Mouse (Mus musculus) right cerebral cortex, postnatal 4 days (tissue): ENCODE measurements around the gene Gm11115.

Experiments
- DNase-seq: peaks from one replicate; pipeline ENCODE4 v3.0.0-alpha.2; 2022

Gene Gm11115

DNA sequence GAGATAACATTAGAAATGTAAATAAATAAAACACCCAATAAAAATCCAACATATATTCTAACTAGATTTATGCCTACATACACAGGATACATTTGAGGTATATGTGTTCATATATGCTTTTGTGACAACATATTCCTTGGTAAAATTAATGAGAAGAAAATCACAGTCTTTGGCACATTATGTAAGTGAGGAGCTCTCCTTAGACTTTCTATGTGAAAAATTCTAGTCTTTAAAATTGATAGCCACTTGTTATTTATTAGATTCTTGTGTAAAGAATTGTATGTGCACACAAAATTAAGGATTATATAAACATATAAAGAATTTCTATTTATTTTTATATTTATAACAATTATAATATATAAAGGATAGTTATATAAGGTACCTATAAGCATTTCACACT, at the start of gene Gm11115:
TSS of gene Gm11115 (minus strand) at position 101 of the 400 bp plus-strand sequence.
- no peak for DNase-seq

DNA sequence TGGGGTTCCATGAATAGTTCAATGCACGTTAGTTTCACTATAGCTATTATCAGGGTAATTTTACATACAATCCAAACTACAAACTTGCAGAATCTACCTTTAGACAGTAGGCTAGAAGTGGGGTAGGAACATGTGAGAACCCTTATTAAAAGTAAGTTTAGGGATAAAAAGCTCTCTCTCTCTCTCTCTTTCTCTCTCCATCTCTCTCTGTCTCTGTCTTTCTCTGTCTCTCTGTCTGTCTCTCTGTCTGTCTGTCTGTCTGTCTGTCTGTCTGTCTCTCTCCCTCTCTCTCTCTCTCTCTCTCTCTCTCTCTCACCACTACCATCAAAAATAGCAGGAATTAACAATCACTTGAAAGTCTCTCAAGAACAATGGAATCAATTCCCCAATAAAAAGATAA, 42.5 kb downstream of the Gm11115 start, which contains the start of gene Gm11116:
TSS of gene Gm11116 (minus strand) at position 101 of the 400 bp plus-strand sequence.
- no peak for DNase-seq
